Mouse (Mus musculus) 3134 (cell line): ENCODE measurements around the gene Papss1.
A peak's percentile ranks its signal among the peaks of the same experiment; 100 is the strongest.
"Not testable (repeated sequence)": the region's sequence is repeated elsewhere in the genome, so short reads cannot be mapped to it uniquely, and the experiment has no call there.

Source experiments
- DNase-seq: peaks from one replicate; pipeline ENCODE4 v3.0.0-alpha.2; 2011; ENCODE audit warnings: low spot score; ENCODE audit not compliant: insufficient read length; ENCODE audit errors: extremely low read depth

Papss1 gene

DNA sequence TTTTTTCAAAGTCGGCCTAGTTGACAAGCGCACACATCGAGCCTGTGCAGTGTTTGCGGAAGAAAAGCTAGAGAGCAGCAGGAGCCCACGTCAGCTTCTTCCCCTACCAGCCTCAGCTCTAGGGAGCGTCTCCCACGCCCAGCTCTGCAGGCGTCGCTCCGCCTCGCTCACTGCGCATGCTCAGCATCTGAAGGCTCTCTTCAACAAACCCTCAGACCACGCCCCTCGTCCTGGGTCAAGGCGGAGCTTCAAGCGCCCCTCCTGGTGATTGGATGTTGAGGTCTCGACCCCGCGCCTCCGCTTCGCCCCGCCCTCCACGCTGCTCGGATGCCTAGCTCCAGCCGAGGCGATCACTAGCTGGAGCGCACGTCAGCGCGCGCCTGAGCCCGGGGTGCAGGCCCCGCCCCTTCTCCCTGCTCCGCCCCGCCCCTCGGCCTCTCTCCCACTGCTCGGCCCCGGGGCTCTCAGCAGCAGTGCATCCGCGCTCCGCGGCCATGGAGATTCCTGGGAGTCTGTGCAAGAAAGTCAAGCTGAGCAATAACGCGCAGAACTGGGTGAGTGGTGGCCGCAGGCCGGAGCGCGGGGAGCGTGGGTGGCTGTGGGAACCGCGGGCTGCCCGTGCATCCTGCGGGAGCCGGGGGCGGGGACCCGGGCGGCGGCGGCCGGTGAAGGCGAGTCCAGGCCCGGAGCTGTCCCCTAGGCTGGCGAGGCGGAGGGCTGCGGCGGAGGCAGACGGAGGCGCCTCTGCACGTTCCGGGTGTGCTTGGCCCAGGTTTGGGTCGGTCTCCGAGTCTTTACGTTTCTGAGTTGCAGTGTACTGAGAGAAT is at the start of gene Papss1:
TSS of gene Papss1 (plus strand) at position 339 of the 827 bp plus-strand sequence.
- peak; percentile 100 for DNase-seq

DNA sequence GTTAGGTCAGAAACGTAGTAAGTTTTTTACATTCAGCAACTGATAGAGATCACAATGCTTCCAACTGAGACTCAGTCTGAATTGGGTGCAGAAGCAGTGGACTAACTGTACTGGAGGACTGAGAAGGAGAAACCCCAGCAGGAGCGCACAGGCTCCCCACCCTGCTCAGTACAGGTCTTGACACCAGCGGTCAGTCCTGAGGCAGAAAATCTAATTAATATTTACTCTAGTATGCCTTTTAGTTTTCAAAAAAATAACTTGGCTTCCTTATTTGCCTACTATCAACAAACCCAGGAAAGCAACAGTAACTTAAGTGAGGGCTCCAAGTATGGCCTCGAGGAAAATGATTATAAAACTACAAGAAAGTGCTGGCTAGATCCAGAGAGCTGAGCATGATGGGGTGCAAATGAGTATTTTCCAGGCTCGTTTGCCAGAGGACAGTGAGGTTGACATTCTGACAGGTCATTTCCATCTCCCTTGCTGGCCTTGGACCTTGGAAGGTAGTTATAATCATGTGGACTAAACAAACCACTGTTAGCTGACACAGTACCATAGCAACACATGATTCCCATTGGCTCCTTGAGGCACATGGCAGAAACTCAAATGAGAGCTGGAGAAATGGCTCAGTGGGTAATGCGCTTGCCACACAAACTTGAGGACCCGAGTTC is 48.1 kb upstream of the Papss1 start:
- DNase-seq: no peak

DNA sequence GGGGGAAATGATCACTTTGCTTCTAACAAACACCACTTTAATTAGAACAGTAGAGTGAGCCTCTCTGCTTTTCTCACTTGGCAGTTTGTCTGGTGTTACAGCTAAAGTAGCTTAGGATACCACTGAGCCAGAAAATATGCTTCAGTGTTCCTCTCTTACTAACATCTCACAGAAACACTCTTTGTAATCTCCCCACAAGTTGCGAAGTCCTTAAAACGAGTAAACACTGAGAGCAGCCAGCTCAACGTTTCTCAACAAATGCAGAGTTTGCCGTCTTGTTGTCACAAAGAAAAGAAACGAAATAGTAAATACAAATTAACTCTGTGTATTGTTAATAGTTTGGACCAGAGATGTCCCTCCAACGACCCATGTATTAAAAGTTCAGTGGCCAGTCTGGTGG is 46.8 kb upstream of the Papss1 start:
- DNase-seq: no peak

GRCm38 (mm10) chr3:131521206-131521605 is 43.4 kb upstream of the Papss1 start:
- DNase-seq: no peak

- peak; percentile 58 for DNase-seq
Measured at GRCm38 (mm10) chr3:131522243-131522642, 42.3 kb upstream of the Papss1 start.

- DNase-seq: no peak
Measured at GRCm38 (mm10) chr3:131523749-131524148, 40.8 kb upstream of the Papss1 start.

DNA sequence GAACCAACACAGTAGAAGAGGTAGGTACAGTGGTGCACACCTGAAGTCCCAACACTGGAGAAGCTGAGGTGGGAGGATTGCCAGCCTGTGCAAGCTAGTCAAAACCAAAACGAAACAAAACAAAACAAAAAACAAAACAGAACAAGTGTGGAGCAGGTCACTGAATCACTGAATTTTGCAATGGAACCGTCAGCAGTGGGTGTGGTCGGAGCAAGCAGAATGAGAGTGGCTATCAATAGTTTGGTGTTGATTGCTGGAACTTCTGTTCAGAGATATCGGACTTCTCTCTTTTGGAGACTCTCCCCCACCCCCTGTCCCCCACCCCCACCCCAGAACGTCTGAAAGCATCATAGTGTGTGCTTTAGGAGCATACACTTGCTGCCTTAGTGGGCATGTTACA is 40.4 kb upstream of the Papss1 start:
- no peak for DNase-seq

DNA sequence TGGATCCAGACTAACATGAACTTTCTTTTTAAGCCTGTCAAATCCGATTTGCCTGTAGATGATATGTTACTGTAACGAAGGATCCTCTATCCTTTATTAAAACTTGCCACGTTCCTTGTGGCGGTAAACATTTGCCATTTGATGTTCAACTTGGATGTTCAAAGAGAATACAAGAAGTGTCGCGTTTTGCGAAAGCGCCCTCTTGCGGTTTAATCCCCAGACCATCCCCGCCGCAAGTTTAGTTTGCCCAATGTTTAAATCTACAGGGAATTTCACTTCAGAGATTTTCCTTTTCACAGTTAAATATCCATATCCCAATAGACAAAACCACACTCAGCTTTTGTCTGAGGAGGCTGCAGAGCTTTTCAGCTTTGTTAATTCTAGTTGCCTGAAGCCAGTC is 39.8 kb upstream of the Papss1 start:
- no peak for DNase-seq

- no peak for DNase-seq
Measured at GRCm38 (mm10) chr3:131525229-131525628, 39.3 kb upstream of the Papss1 start.

DNA sequence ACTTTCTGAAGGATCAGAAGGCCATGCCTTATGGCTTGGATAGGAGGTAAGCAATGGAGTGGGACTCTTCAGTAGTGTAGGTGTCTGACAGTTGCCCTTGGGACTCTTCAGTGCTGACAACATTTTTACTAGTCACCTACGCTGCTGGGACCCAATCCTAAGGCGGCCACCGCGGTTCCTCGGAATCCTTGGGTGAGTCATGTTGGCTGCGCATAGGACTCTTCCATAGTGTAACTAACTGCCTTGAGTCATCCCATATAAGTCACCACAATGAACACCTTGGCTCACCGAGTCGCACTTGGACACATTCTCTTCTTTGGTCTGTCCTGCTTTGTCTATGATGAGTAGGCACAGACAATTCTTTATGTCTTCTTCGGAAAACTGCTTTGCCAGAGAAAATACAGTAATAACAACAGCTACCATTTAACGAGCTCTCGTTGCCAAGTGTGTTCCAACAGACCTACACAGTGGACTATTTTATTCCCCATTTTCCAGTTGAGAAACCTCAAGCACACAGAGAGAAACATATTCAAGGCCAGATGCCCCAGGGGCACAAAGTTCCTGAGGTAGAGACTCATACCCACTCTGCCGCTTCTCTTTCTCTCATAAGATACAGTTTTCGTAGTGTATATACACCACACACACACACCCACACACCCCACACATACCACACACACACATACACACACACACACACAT is 23.2 kb upstream of the Papss1 start:
- DNase-seq: peak; percentile 76

- not testable (repeated sequence) for DNase-seq
Measured at GRCm38 (mm10) chr3:131547562-131547961, 17.0 kb upstream of the Papss1 start.

GRCm38 (mm10) chr3:131550046-131550445 is 14.5 kb upstream of the Papss1 start:
- DNase-seq: no peak

- peak; percentile 30 for DNase-seq
Measured at GRCm38 (mm10) chr3:131552349-131553254, 12.0 kb upstream of the Papss1 start.

GRCm38 (mm10) chr3:131555771-131556170 is 8.8 kb upstream of the Papss1 start:
- DNase-seq: no peak

- no peak for DNase-seq
Measured at GRCm38 (mm10) chr3:131561591-131561990, 3.0 kb upstream of the Papss1 start.

- DNase-seq: no peak
Measured at GRCm38 (mm10) chr3:131565257-131565610, 666 bp downstream of the Papss1 start.

DNA sequence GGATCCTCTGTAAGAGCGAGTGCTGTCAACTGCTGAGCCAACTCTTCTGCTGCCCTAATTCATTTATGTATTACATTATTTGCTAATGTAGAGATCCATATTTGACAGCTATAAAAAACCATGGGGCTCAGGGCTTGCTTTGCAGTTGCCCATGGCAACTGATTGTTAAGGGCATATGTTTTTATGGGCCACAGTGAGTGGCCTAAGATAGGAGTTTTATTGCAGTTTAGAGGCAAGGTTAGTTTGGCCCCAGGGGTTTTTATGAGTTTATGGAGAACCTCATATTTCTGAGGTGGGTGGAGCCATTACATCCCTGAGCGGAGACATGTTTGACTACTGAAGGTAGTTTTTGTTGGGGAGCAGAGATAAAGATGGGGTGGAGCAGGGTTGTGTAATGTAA is 1.7 kb downstream of the Papss1 start:
- no peak for DNase-seq

- no peak for DNase-seq
Measured at GRCm38 (mm10) chr3:131570506-131570905, 5.9 kb downstream of the Papss1 start.

GRCm38 (mm10) chr3:131573555-131573954 is 9.0 kb downstream of the Papss1 start:
- DNase-seq: no peak

DNA sequence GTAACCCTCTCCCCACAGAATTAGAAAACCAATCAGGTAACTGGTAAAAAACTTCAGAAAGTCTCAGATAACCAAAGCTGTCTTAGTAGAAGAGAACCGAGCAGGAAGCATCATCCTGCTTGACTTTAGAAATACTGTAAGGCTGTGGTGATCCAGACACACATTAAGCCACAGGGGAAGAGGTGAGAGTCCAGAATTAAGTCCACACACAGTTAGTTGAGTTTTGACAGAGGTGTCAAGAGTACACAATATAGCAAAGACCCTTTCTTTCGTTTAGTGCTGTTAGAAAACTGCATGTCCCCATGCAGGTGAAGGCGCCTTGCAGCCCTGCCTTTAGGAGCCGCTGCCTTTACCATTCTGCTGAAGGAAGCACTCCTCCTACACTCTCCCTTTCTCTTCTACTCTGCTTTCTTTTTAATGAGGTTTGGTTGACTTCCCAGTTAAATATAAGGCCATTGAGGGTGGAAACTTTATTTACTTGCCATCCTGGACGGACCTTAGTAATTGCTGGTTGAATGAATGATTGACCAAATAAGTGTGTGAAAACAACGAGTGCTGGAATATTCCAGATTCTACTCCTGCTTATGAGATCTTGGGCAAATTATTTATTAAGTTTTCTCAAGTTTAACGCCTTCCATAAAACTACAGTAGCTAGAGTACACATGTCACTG is 14.0 kb downstream of the Papss1 start:
- no peak for DNase-seq
